Mouse (Mus musculus) megakaryocyte-erythroid progenitor cell, adult 5-6 weeks (primary cell): ENCODE measurements around the gene Scaf1. TPM values are rescaled to one million over a fixed set of nuclear protein-coding genes. Genes with fewer than 3 reads are reported as not detected.
A peak's percentile ranks its signal among the peaks of the same experiment; 100 is the strongest.

Source experiments
- ATAC-seq: replicated peaks from 2 replicates; pipeline ENCODE4 v1.8.0; 2016; ENCODE audit warnings: mild to moderate bottlenecking, inconsistent platforms; ENCODE audit not compliant: severe bottlenecking, poor library complexity, low FRiP score, low TSS enrichment
- total RNA-seq, 2 experiments: library from RNA; stranded (forward) in 1 of 2; stranded (reverse) in 1 of 2; fragments of 200-1000, 215-1000 nt in 1 of 2; fragments of >200 nt in 1 of 2; fragmentation: Nextera tagmentation in 1 of 2; gene quantifications; 2 replicates each; pipeline ENCODE4 v1.2.3; 2014 to 2017

Gene Scaf1
- total RNA-seq, 2 experiments from 2014 or later: 7.2 to 46.3 TPM

GRCm38 (mm10) chr7:44962337-44962736 is 53.8 kb downstream of the Scaf1 start:
- no peak for ATAC-seq

- ATAC-seq: no peak
These were observed 55.7 kb downstream of the Scaf1 start for GRCm38 (mm10) chr7:44960512-44960910.

- no peak for ATAC-seq
These were observed 56.2 kb downstream of the Scaf1 start for GRCm38 (mm10) chr7:44959874-44960511.

- ATAC-seq: no peak
These were observed 56.9 kb downstream of the Scaf1 start for GRCm38 (mm10) chr7:44959281-44959680.

- ATAC-seq: 0 out of 2 replicates have a peak, but pooled peaks have one; percentile 42
These were observed 58.0 kb downstream of the Scaf1 start for GRCm38 (mm10) chr7:44958208-44958607.

- ATAC-seq: no peak
These were observed 58.9 kb downstream of the Scaf1 start for GRCm38 (mm10) chr7:44957183-44957835.

- no peak for ATAC-seq
These were observed 59.9 kb downstream of the Scaf1 start for GRCm38 (mm10) chr7:44956266-44956665.

GRCm38 (mm10) chr7:44955628-44956027 is 60.5 kb downstream of the Scaf1 start:
- no peak for ATAC-seq

- no peak for ATAC-seq
These were observed 61.9 kb downstream of the Scaf1 start for GRCm38 (mm10) chr7:44954091-44954885.

- ATAC-seq: no peak
These were observed 62.6 kb downstream of the Scaf1 start for GRCm38 (mm10) chr7:44953561-44953960.

Other genes starting within 250 kb of the Scaf1 start
Only the 30 nearest of the 35 such genes appear.
- gene Akt1s1, start 167.4 kb downstream of the Scaf1 start, total RNA-seq (2014; fragmentation: Nextera tagmentation): 21.1 and 23.7 TPM in 2 replicates
- 19.2 and 24.5 TPM in 2 replicates for gene Akt1s1, start 167.4 kb downstream of the Scaf1 start, total RNA-seq (2017)
- 26.7 and 61.9 TPM in 2 replicates for gene Tbc1d17, start 167.3 kb downstream of the Scaf1 start, total RNA-seq (2014; fragmentation: Nextera tagmentation)
- gene Tbc1d17, start 167.3 kb downstream of the Scaf1 start, total RNA-seq (2017): 13.7 and 49.6 TPM in 2 replicates
- gene Pnkp, start 159.2 kb downstream of the Scaf1 start, total RNA-seq (2014; fragmentation: Nextera tagmentation): 25.2 and 58.9 TPM in 2 replicates
- gene Pnkp, start 159.2 kb downstream of the Scaf1 start, total RNA-seq (2017): 18.4 and 30.5 TPM in 2 replicates
- 79.6 and 88.8 TPM in 2 replicates for gene Ptov1, start 146.6 kb downstream of the Scaf1 start, total RNA-seq (2014; fragmentation: Nextera tagmentation)
- gene Ptov1, start 146.6 kb downstream of the Scaf1 start, total RNA-seq (2017): 19.6 and 40.9 TPM in 2 replicates
- 42.0 and 71.7 TPM in 2 replicates for gene Med25, start 123.7 kb downstream of the Scaf1 start, total RNA-seq (2014; fragmentation: Nextera tagmentation)
- gene Med25, start 123.7 kb downstream of the Scaf1 start, total RNA-seq (2017): 12.1 and 18.1 TPM in 2 replicates
- gene Fuz, start 120.3 kb downstream of the Scaf1 start, total RNA-seq (2014; fragmentation: Nextera tagmentation): 12.0 and 19.8 TPM in 2 replicates
- gene Fuz, start 120.3 kb downstream of the Scaf1 start, total RNA-seq (2017): 14.2 and 18.3 TPM in 2 replicates
- gene Ap2a1, start 86.9 kb downstream of the Scaf1 start, total RNA-seq (2014; fragmentation: Nextera tagmentation): 95.3 and 104 TPM in 2 replicates
- 23.8 and 37.1 TPM in 2 replicates for gene Ap2a1, start 86.9 kb downstream of the Scaf1 start, total RNA-seq (2017)
- gene Tsks, start 73.2 kb downstream of the Scaf1 start, total RNA-seq (2014; fragmentation: Nextera tagmentation): not detected in 2 replicates
- gene Tsks, start 73.2 kb downstream of the Scaf1 start, total RNA-seq (2017): not detected in 2 replicates
- gene Cpt1c, start 41.5 kb downstream of the Scaf1 start, total RNA-seq (2014; fragmentation: Nextera tagmentation): 4.1 and 11.5 TPM in 2 replicates
- gene Cpt1c, start 41.5 kb downstream of the Scaf1 start, total RNA-seq (2017): 0.91 and 1.3 TPM in 2 replicates
- 160 and 230 TPM in 2 replicates for gene Prmt1, start 29.8 kb downstream of the Scaf1 start, total RNA-seq (2014; fragmentation: Nextera tagmentation)
- 132 and 171 TPM in 2 replicates for gene Prmt1, start 29.8 kb downstream of the Scaf1 start, total RNA-seq (2017)
- 80.4 and 150 TPM in 2 replicates for gene Irf3, start 18.7 kb downstream of the Scaf1 start, total RNA-seq (2014; fragmentation: Nextera tagmentation)
- 84.3 and 104 TPM in 2 replicates for gene Irf3, start 18.7 kb downstream of the Scaf1 start, total RNA-seq (2017)
- gene Bcl2l12, start 17.7 kb downstream of the Scaf1 start, total RNA-seq (2014; fragmentation: Nextera tagmentation): 37.2 and 42.7 TPM in 2 replicates
- gene Bcl2l12, start 17.7 kb downstream of the Scaf1 start, total RNA-seq (2017): 15.5 and 25.6 TPM in 2 replicates
- 1.4 and 1.7 TPM in 2 replicates for gene Rras, start 1.6 kb upstream of the Scaf1 start, total RNA-seq (2014; fragmentation: Nextera tagmentation)
- 1.3 and 1.6 TPM in 2 replicates for gene Rras, start 1.6 kb upstream of the Scaf1 start, total RNA-seq (2017)
- gene Prr12, start 36.5 kb upstream of the Scaf1 start, total RNA-seq (2014; fragmentation: Nextera tagmentation): 26.6 and 28.7 TPM in 2 replicates
- gene Prr12, start 36.5 kb upstream of the Scaf1 start, total RNA-seq (2017): 1.9 and 2.1 TPM in 2 replicates
- 27.8 and 55.1 TPM in 2 replicates for gene Nosip, start 46.1 kb upstream of the Scaf1 start, total RNA-seq (2014; fragmentation: Nextera tagmentation)
- 40.9 and 48.3 TPM in 2 replicates for gene Nosip, start 46.1 kb upstream of the Scaf1 start, total RNA-seq (2017)
- gene Prrg2, start 46.3 kb upstream of the Scaf1 start, total RNA-seq (2014; fragmentation: Nextera tagmentation): 4.3 and 4.7 TPM in 2 replicates
- gene Prrg2, start 46.3 kb upstream of the Scaf1 start, total RNA-seq (2017): 3.5 and 6.2 TPM in 2 replicates
- 7.6 and 15.6 TPM in 2 replicates for gene Rcn3, start 75.9 kb upstream of the Scaf1 start, total RNA-seq (2014; fragmentation: Nextera tagmentation)
- 16.7 and 23.0 TPM in 2 replicates for gene Rcn3, start 75.9 kb upstream of the Scaf1 start, total RNA-seq (2017)
- gene Fcgrt, start 87.5 kb upstream of the Scaf1 start, total RNA-seq (2014; fragmentation: Nextera tagmentation): 0.82 TPM in 1 of 2 replicates, not detected in the other
- 1.1 and 1.8 TPM in 2 replicates for gene Fcgrt, start 87.5 kb upstream of the Scaf1 start, total RNA-seq (2017)
- 3,773 and 4,118 TPM in 2 replicates for gene Rps11, start 108.1 kb upstream of the Scaf1 start, total RNA-seq (2014; fragmentation: Nextera tagmentation)
- gene Rps11, start 108.1 kb upstream of the Scaf1 start, total RNA-seq (2017): 1,409 and 1,705 TPM in 2 replicates
- gene Rpl13a, start 112.4 kb upstream of the Scaf1 start, total RNA-seq (2014; fragmentation: Nextera tagmentation): 4,705 and 4,844 TPM in 2 replicates
- 4,178 and 4,889 TPM in 2 replicates for gene Rpl13a, start 112.4 kb upstream of the Scaf1 start, total RNA-seq (2017)
- not detected in 2 replicates for gene Gm45713, start 119.9 kb upstream of the Scaf1 start, total RNA-seq (2014; fragmentation: Nextera tagmentation)
- gene Gm45713, start 119.9 kb upstream of the Scaf1 start, total RNA-seq (2017): 0.61 TPM in 1 of 2 replicates, not detected in the other
- gene Flt3l, start 120.1 kb upstream of the Scaf1 start, total RNA-seq (2014; fragmentation: Nextera tagmentation): 35.8 and 48.2 TPM in 2 replicates
- gene Flt3l, start 120.1 kb upstream of the Scaf1 start, total RNA-seq (2017): 8.5 and 23.5 TPM in 2 replicates
- gene Pih1d1, start 137.9 kb upstream of the Scaf1 start, total RNA-seq (2014; fragmentation: Nextera tagmentation): 135 and 148 TPM in 2 replicates
- 39.0 and 61.3 TPM in 2 replicates for gene Pih1d1, start 137.9 kb upstream of the Scaf1 start, total RNA-seq (2017)
- gene Aldh16a1, start 138.2 kb upstream of the Scaf1 start, total RNA-seq (2014; fragmentation: Nextera tagmentation): 69.0 and 84.8 TPM in 2 replicates
- gene Aldh16a1, start 138.2 kb upstream of the Scaf1 start, total RNA-seq (2017): 19.1 and 22.1 TPM in 2 replicates
- not detected in 2 replicates for gene Slc17a7, start 147.6 kb upstream of the Scaf1 start, total RNA-seq (2014; fragmentation: Nextera tagmentation)
- gene Slc17a7, start 147.6 kb upstream of the Scaf1 start, total RNA-seq (2017): not detected in 2 replicates
- gene Gfy, start 163.2 kb upstream of the Scaf1 start, total RNA-seq (2014; fragmentation: Nextera tagmentation): not detected in 2 replicates
- gene Gfy, start 163.2 kb upstream of the Scaf1 start, total RNA-seq (2017): 1.9 TPM in 1 of 2 replicates, not detected in the other
- not detected in 2 replicates for gene Pth2, start 164.6 kb upstream of the Scaf1 start, total RNA-seq (2014; fragmentation: Nextera tagmentation)
- gene Pth2, start 164.6 kb upstream of the Scaf1 start, total RNA-seq (2017): not detected in 2 replicates
- 0.89 and 2.0 TPM in 2 replicates for gene Ccdc155, start 188.5 kb upstream of the Scaf1 start, total RNA-seq (2014; fragmentation: Nextera tagmentation)
- gene Ccdc155, start 188.5 kb upstream of the Scaf1 start, total RNA-seq (2017): 0.52 and 1.1 TPM in 2 replicates
- gene Dkkl1, start 195.8 kb upstream of the Scaf1 start, total RNA-seq (2014; fragmentation: Nextera tagmentation): 32.2 and 40.5 TPM in 2 replicates
- 16.4 and 32.1 TPM in 2 replicates for gene Dkkl1, start 195.8 kb upstream of the Scaf1 start, total RNA-seq (2017)
- gene Tead2, start 199.4 kb upstream of the Scaf1 start, total RNA-seq (2014; fragmentation: Nextera tagmentation): not detected in 2 replicates
- not detected in 2 replicates for gene Tead2, start 199.4 kb upstream of the Scaf1 start, total RNA-seq (2017)